Mouse (Mus musculus): ENCODE measurements around the gene Ttll2. TPM values are rescaled to one million over a fixed set of nuclear protein-coding genes. Genes with fewer than 3 reads are reported as not detected.
"Not testable (repeated sequence)": the region's sequence is repeated elsewhere in the genome, so short reads cannot be mapped to it uniquely, and the experiment has no call there.

The Ttll2 gene
- polyA plus RNA-seq, 1 experiment from 2014 or later: not detected

- not testable (repeated sequence) for ATAC-seq (ENCODE audit: low FRiP score); H3K36me3 ChIP-seq (ENCODE audit: control insufficient read depth, insufficient read depth, low read length); H3K27me3 ChIP-seq (ENCODE audit: control insufficient read depth, insufficient read depth, low read length); H3K4me2 ChIP-seq (replicated peaks; ENCODE audit: low read depth, low read length); H3K4me3 ChIP-seq (ENCODE audit: low read depth, low read length); H3K4me1 ChIP-seq (replicated peaks; ENCODE audit: control insufficient read depth, insufficient read depth, low read length); DNase-seq (ENCODE audit: low spot score); H3K27ac ChIP-seq (ENCODE audit: low read depth, low read length); H3K9ac ChIP-seq (ENCODE audit: low read depth, low read length); H3K9me3 ChIP-seq (ENCODE audit: control insufficient read depth, low read length)
- 65% methylated on average over 5 of the region's 6 CpGs for WGBS
Measured at GRCm38 (mm10) chr17:7369401-7369800, 16.9 kb upstream of the Ttll2 start.

- ATAC-seq (ENCODE audit: low FRiP score): peak; percentile 68; the same call in 1 of the 2 replicates
Measured at GRCm38 (mm10) chr17:7366676-7367374, 14.3 kb upstream of the Ttll2 start.

GRCm38 (mm10) chr17:7366265-7366664 is 13.8 kb upstream of the Ttll2 start:
- not testable (repeated sequence) for H3K27me3 ChIP-seq (ENCODE audit: control insufficient read depth, insufficient read depth, low read length); H3K27ac ChIP-seq (ENCODE audit: low read depth, low read length); H3K9ac ChIP-seq (ENCODE audit: low read depth, low read length); H3K4me1 ChIP-seq (replicated peaks; ENCODE audit: control insufficient read depth, insufficient read depth, low read length); DNase-seq (ENCODE audit: low spot score); H3K9me3 ChIP-seq (ENCODE audit: control insufficient read depth, low read length); H3K4me2 ChIP-seq (replicated peaks; ENCODE audit: low read depth, low read length); H3K4me3 ChIP-seq (ENCODE audit: low read depth, low read length); H3K36me3 ChIP-seq (ENCODE audit: control insufficient read depth, insufficient read depth, low read length)
- 0 out of 2 replicates have a peak, but pooled peaks have one; percentile 18 for ATAC-seq (ENCODE audit: low FRiP score)
- WGBS: no CpG with 5 or more reads among the region's 1 CpGs

More at GRCm38 (mm10) chr17:7366676-7367374, 14.3 kb upstream of the Ttll2 start:
- peak; percentile 8 for DNase-seq (ENCODE audit: low spot score)
- H3K4me1 ChIP-seq (replicated peaks; ENCODE audit: control insufficient read depth, insufficient read depth, low read length); H3K9me3 ChIP-seq (ENCODE audit: control insufficient read depth, low read length); H3K27me3 ChIP-seq (ENCODE audit: control insufficient read depth, insufficient read depth, low read length); H3K9ac ChIP-seq (ENCODE audit: low read depth, low read length); H3K4me2 ChIP-seq (replicated peaks; ENCODE audit: low read depth, low read length); H3K36me3 ChIP-seq (ENCODE audit: control insufficient read depth, insufficient read depth, low read length); H3K4me3 ChIP-seq (ENCODE audit: low read depth, low read length); H3K27ac ChIP-seq (ENCODE audit: low read depth, low read length): not testable (repeated sequence)
- 18% methylated on average over 3 of the region's 7 CpGs for WGBS

- not testable (repeated sequence) for H3K4me3 ChIP-seq (ENCODE audit: low read depth, low read length); H3K9ac ChIP-seq (ENCODE audit: low read depth, low read length); H3K4me2 ChIP-seq (replicated peaks; ENCODE audit: low read depth, low read length); H3K27ac ChIP-seq (ENCODE audit: low read depth, low read length); H3K9me3 ChIP-seq (ENCODE audit: control insufficient read depth, low read length); H3K4me1 ChIP-seq (replicated peaks; ENCODE audit: control insufficient read depth, insufficient read depth, low read length); DNase-seq (ENCODE audit: low spot score); H3K36me3 ChIP-seq (ENCODE audit: control insufficient read depth, insufficient read depth, low read length); ATAC-seq (ENCODE audit: low FRiP score); H3K27me3 ChIP-seq (ENCODE audit: control insufficient read depth, insufficient read depth, low read length)
- WGBS: no CpG with 5 or more reads among the region's 3 CpGs
Measured at GRCm38 (mm10) chr17:7365615-7366014, 13.1 kb upstream of the Ttll2 start.

- H3K27me3 ChIP-seq (ENCODE audit: control insufficient read depth, insufficient read depth, low read length); H3K36me3 ChIP-seq (ENCODE audit: control insufficient read depth, insufficient read depth, low read length); H3K9ac ChIP-seq (ENCODE audit: low read depth, low read length); H3K9me3 ChIP-seq (ENCODE audit: control insufficient read depth, low read length); DNase-seq (ENCODE audit: low spot score); H3K4me1 ChIP-seq (replicated peaks; ENCODE audit: control insufficient read depth, insufficient read depth, low read length); H3K4me3 ChIP-seq (ENCODE audit: low read depth, low read length); H3K27ac ChIP-seq (ENCODE audit: low read depth, low read length); ATAC-seq (ENCODE audit: low FRiP score); H3K4me2 ChIP-seq (replicated peaks; ENCODE audit: low read depth, low read length): not testable (repeated sequence)
- 77% methylated on average over 9 of the region's 9 CpGs for WGBS
Measured at GRCm38 (mm10) chr17:7360749-7361465, 8.4 kb upstream of the Ttll2 start.

- H3K4me1 ChIP-seq (replicated peaks; ENCODE audit: control insufficient read depth, insufficient read depth, low read length); H3K4me3 ChIP-seq (ENCODE audit: low read depth, low read length); ATAC-seq (ENCODE audit: low FRiP score); H3K27me3 ChIP-seq (ENCODE audit: control insufficient read depth, insufficient read depth, low read length); H3K4me2 ChIP-seq (replicated peaks; ENCODE audit: low read depth, low read length); H3K27ac ChIP-seq (ENCODE audit: low read depth, low read length); H3K9ac ChIP-seq (ENCODE audit: low read depth, low read length); H3K36me3 ChIP-seq (ENCODE audit: control insufficient read depth, insufficient read depth, low read length); DNase-seq (ENCODE audit: low spot score); H3K9me3 ChIP-seq (ENCODE audit: control insufficient read depth, low read length): not testable (repeated sequence)
- WGBS: 78% methylated on average over 4 of the region's 4 CpGs
Measured at GRCm38 (mm10) chr17:7359806-7360205, 7.3 kb upstream of the Ttll2 start.

GRCm38 (mm10) chr17:7348765-7349164 is 3.7 kb downstream of the Ttll2 start:
- not testable (repeated sequence) for H3K4me2 ChIP-seq (replicated peaks; ENCODE audit: low read depth, low read length); H3K9me3 ChIP-seq (ENCODE audit: control insufficient read depth, low read length); H3K9ac ChIP-seq (ENCODE audit: low read depth, low read length); H3K4me3 ChIP-seq (ENCODE audit: low read depth, low read length); H3K27ac ChIP-seq (ENCODE audit: low read depth, low read length); H3K36me3 ChIP-seq (ENCODE audit: control insufficient read depth, insufficient read depth, low read length); H3K27me3 ChIP-seq (ENCODE audit: control insufficient read depth, insufficient read depth, low read length); ATAC-seq (ENCODE audit: low FRiP score); DNase-seq (ENCODE audit: low spot score); H3K4me1 ChIP-seq (replicated peaks; ENCODE audit: control insufficient read depth, insufficient read depth, low read length)
- WGBS: 62% methylated on average over 2 of the region's 3 CpGs

GRCm38 (mm10) chr17:7337381-7337780 is 15.1 kb downstream of the Ttll2 start:
- H3K27ac ChIP-seq (ENCODE audit: low read depth, low read length); DNase-seq (ENCODE audit: low spot score); ATAC-seq (ENCODE audit: low FRiP score); H3K4me1 ChIP-seq (replicated peaks; ENCODE audit: control insufficient read depth, insufficient read depth, low read length); H3K36me3 ChIP-seq (ENCODE audit: control insufficient read depth, insufficient read depth, low read length); H3K4me2 ChIP-seq (replicated peaks; ENCODE audit: low read depth, low read length); H3K27me3 ChIP-seq (ENCODE audit: control insufficient read depth, insufficient read depth, low read length); H3K9ac ChIP-seq (ENCODE audit: low read depth, low read length); H3K4me3 ChIP-seq (ENCODE audit: low read depth, low read length); H3K9me3 ChIP-seq (ENCODE audit: control insufficient read depth, low read length): not testable (repeated sequence)
- WGBS: 84% methylated on average over 8 of the region's 9 CpGs

GRCm38 (mm10) chr17:7332745-7333144 is 19.8 kb downstream of the Ttll2 start:
- H3K4me1 ChIP-seq (replicated peaks; ENCODE audit: control insufficient read depth, insufficient read depth, low read length); H3K4me2 ChIP-seq (replicated peaks; ENCODE audit: low read depth, low read length); H3K9ac ChIP-seq (ENCODE audit: low read depth, low read length); ATAC-seq (ENCODE audit: low FRiP score); H3K36me3 ChIP-seq (ENCODE audit: control insufficient read depth, insufficient read depth, low read length); H3K4me3 ChIP-seq (ENCODE audit: low read depth, low read length); H3K9me3 ChIP-seq (ENCODE audit: control insufficient read depth, low read length); H3K27ac ChIP-seq (ENCODE audit: low read depth, low read length); H3K27me3 ChIP-seq (ENCODE audit: control insufficient read depth, insufficient read depth, low read length); DNase-seq (ENCODE audit: low spot score): not testable (repeated sequence)
- WGBS: 77% methylated on average over 2 of the region's 5 CpGs

All from hindbrain, embryonic 11.5 days (tissue).